Mouse (Mus musculus) intestine, embryonic 15.5 days (tissue): ENCODE data around the gene Psma7. TPM values are rescaled to one million over a fixed set of nuclear protein-coding genes. Genes with fewer than 3 reads are reported as not detected.

Experiments
- ATAC-seq: fragments of 200-750 bp; cut with Nextera tagmentation; 2 replicates; pipeline ENCODE4 v1.8.0; 2017; ENCODE audit warnings: moderate TSS enrichment, moderate library complexity
- H3K27ac ChIP-seq: fragments of 300-500 bp; sonication (generic); 2 replicates; pipeline ENCODE4 v1.5.1; 2015; ENCODE audit warnings: mild to moderate bottlenecking, inconsistent platforms
- H3K27me3 ChIP-seq: fragments of 300-500 bp; sonication (generic); replicated peaks from 2 replicates; pipeline ENCODE4 v1.6.1; 2015; ENCODE audit warnings: inconsistent platforms
- H3K36me3 ChIP-seq: fragments of 300-500 bp; sonication (generic); 2 replicates; pipeline ENCODE4 v1.6.1; 2015; ENCODE audit warnings: inconsistent platforms
- H3K4me1 ChIP-seq: fragments of 300-500 bp; sonication (generic); replicated peaks from 2 replicates; pipeline ENCODE4 v1.6.1; 2015; ENCODE audit warnings: inconsistent platforms
- H3K4me2 ChIP-seq: fragments of 300-500 bp; sonication (generic); replicated peaks from 2 replicates; pipeline ENCODE4 v1.6.1; 2015; ENCODE audit warnings: mild to moderate bottlenecking, inconsistent platforms
- H3K4me3 ChIP-seq: fragments of 300-500 bp; sonication (generic); replicated peaks from 2 replicates; pipeline ENCODE4 v1.5.1; 2015; ENCODE audit warnings: inconsistent platforms
- H3K9ac ChIP-seq: fragments of 300-500 bp; sonication (generic); 2 replicates; pipeline ENCODE4 v1.6.1; 2015; ENCODE audit warnings: inconsistent platforms
- H3K9me3 ChIP-seq: fragments of 300-500 bp; sonication (generic); 2 replicates; pipeline ENCODE4 v1.6.1; 2016; ENCODE audit warnings: inconsistent platforms
- WGBS: fragments of 180-500 bp; shearing (Covaris S2); methylation state at CpG from one replicate; pipeline ENCODE4 v1.1.7; 2015; 5-methylcytosine and 5-hydroxymethylcytosine counted together
- polyA plus RNA-seq: library from polyadenylated mRNA; unstranded; fragments of >200 nt; fragmentation: Nextera tagmentation; extraction: Ambion mirVana; gene quantifications from 2 replicates; pipeline ENCODE4 v1.2.1, GENCODE M21; 2015

Psma7 gene
- polyA plus RNA-seq, 1 experiment from 2014 or later, result 584 TPM

DNA sequence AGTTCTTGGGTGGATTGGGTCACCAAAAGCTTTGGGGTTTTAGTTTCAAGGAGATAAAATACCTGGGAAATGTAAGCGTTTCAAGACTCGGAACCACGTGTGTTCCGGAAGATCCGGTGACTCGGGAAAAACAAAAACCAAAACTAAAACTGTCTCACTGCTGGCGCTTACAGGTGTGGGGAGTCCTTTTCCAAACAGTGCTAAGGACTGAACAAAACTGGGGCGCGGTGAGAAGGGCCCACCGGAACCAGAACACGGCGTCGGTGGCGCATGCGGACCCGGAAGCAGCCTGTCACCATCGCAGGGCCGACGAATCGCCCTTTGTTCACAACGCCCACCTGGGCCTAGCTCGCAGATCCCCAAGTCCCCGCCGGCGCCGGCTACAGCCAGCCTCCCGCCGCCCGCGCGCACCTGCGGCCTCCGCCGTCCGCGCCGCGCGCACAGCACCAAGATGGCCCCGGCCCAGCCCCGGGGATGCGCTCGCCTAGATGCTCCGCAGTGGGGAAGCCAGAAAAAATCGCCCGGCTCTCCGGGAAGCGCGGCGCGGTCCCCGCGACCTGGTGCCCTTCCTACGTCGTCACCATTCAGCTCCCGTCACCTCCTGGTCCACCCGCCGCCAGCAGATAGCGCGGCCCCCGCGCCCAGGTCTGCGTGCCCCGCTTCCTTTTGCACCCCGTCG lies 517 bp downstream of the Psma7 start:
- Histone ChIP-seq H3K27me3 (no peaks in the 10 kb centered on the region), H3K27ac (peak overlapping the region; percentile 90), H3K4me2 (peak overlapping the region; percentile 94), H3K36me3 (peaks cover 22% of the 10 kb centered on the region), H3K9ac (peak overlapping the region; percentile 89), H3K4me1 (peaks cover 19% of the 10 kb centered on the region), H3K9me3 (no peaks in the 10 kb centered on the region), H3K4me3 (peak overlapping the region; percentile 99)
- peak; percentile 67 for ATAC-seq
- WGBS, result under 1% methylated on average over 66 of the region's 66 CpGs

- Histone ChIP-seq H3K27me3 (no peaks in the 10 kb centered on the region), H3K4me3 (peak overlapping the region; percentile 99), H3K36me3 (peaks cover 31% of the 10 kb centered on the region), H3K9ac (peak overlapping the region; percentile 1; the same call in 1 of the 2 replicates), H3K27ac (no peak overlapping the region), H3K9me3 (no peaks in the 10 kb centered on the region), H3K4me1 (peaks cover 19% of the 10 kb centered on the region), H3K4me2 (peak overlapping the region; percentile 94)
- WGBS, result 40% methylated on average over 6 of the region's 6 CpGs
- no peak for ATAC-seq
These were observed 1.8 kb downstream of the Psma7 start for GRCm38 (mm10) chr2:180040406-180040805.

DNA sequence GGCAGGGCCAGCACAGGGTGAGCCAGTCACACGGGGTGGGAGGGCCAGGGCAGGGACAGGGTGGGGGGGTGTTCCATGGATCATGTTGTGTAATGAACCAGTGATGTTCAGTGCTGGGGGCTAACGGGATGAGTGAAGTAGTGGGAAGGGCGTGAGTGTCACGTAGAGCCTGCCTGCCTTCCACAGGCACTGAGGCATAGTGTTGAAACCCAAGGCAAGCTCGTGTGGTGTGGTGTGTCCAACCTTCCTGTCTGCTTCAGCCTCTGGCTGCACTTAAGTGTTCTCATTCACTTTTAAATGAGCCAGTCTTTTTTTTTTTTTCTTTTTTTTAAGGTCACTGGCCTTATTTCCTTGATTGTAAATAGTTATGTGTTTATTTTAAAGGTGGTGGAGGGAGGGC lies 7.5 kb downstream of the Psma7 start:
- Histone ChIP-seq H3K36me3 (peaks cover 60% of the 10 kb centered on the region), H3K4me3 (no peak overlapping the region), H3K27me3 (no peaks in the 10 kb centered on the region), H3K4me2 (no peak overlapping the region), H3K9me3 (no peaks in the 10 kb centered on the region), H3K27ac (no peak overlapping the region), H3K9ac (no peak overlapping the region), H3K4me1 (no peaks in the 10 kb centered on the region)
- 60% methylated on average over 5 of the region's 5 CpGs for WGBS
- ATAC-seq, result no peak

- ATAC-seq, result 0 out of 2 replicates have a peak, but pooled peaks have one; percentile 16
- H3K27me3 ChIP-seq, result no peaks in the 10 kb centered on the region
- WGBS, result 65% methylated on average over 3 of the region's 3 CpGs
- peaks cover 66% of the 10 kb centered on the region for H3K36me3 ChIP-seq
- H3K9me3 ChIP-seq, result no peaks in the 10 kb centered on the region
- no peaks in the 10 kb centered on the region for H3K4me1 ChIP-seq
- H3K4me2 ChIP-seq, result no peak overlapping the region
- H3K9ac ChIP-seq, result no peak overlapping the region
- no peak overlapping the region for H3K27ac ChIP-seq
- no peak overlapping the region for H3K4me3 ChIP-seq
These were observed 8.3 kb downstream of the Psma7 start for GRCm38 (mm10) chr2:180033956-180034355.

- Histone ChIP-seq H3K9me3 (no peaks in the 10 kb centered on the region), H3K4me3 (no peak overlapping the region), H3K9ac (no peak overlapping the region), H3K36me3 (peaks cover 66% of the 10 kb centered on the region), H3K27me3 (no peaks in the 10 kb centered on the region), H3K27ac (no peak overlapping the region), H3K4me1 (peaks cover 2% of the 10 kb centered on the region; the same call in 1 of the 2 replicates), H3K4me2 (no peak overlapping the region)
- ATAC-seq, result no peak
- 67% methylated on average over 3 of the region's 3 CpGs for WGBS
These were observed 9.3 kb downstream of the Psma7 start for GRCm38 (mm10) chr2:180032925-180033324.

- Histone ChIP-seq H3K9ac (no peak overlapping the region), H3K27ac (no peak overlapping the region), H3K9me3 (no peaks in the 10 kb centered on the region), H3K36me3 (peaks cover 52% of the 10 kb centered on the region), H3K4me1 (peaks cover 18% of the 10 kb centered on the region), H3K27me3 (no peaks in the 10 kb centered on the region), H3K4me2 (no peak overlapping the region), H3K4me3 (no peak overlapping the region)
- ATAC-seq, result no peak
- WGBS, result 84% methylated on average over 6 of the region's 6 CpGs
These were observed 11.0 kb downstream of the Psma7 start for GRCm38 (mm10) chr2:180031270-180031669.

- Histone ChIP-seq H3K9me3 (no peaks in the 10 kb centered on the region), H3K4me1 (peaks cover 23% of the 10 kb centered on the region), H3K27me3 (peaks cover 8% of the 10 kb centered on the region; the same call in 1 of the 2 replicates), H3K4me3 (no peak overlapping the region), H3K4me2 (peak overlapping the region; percentile 95; the same call in 1 of the 2 replicates), H3K36me3 (peaks cover 31% of the 10 kb centered on the region), H3K27ac (no peak overlapping the region), H3K9ac (no peak overlapping the region)
- no peak for ATAC-seq
- WGBS, result 72% methylated on average over 9 of the region's 9 CpGs
These were observed 14.5 kb downstream of the Psma7 start for GRCm38 (mm10) chr2:180027768-180028167.

- H3K27me3 ChIP-seq, result peaks cover 15% of the 10 kb centered on the region
- peak overlapping the region; percentile 93; the same call in 1 of the 2 replicates for H3K27ac ChIP-seq
- peak overlapping the region; percentile 94 for H3K4me3 ChIP-seq
- no peak for ATAC-seq
- peaks cover 23% of the 10 kb centered on the region for H3K4me1 ChIP-seq
- WGBS, result 8% methylated on average over 6 of the region's 6 CpGs
- peak overlapping the region; percentile 80 for H3K9ac ChIP-seq
- H3K9me3 ChIP-seq, result no peaks in the 10 kb centered on the region
- H3K4me2 ChIP-seq, result peak overlapping the region; percentile 95
- H3K36me3 ChIP-seq, result peaks cover 22% of the 10 kb centered on the region; the same call in 1 of the 2 replicates
These were observed 16.4 kb downstream of the Psma7 start for GRCm38 (mm10) chr2:180025861-180026200.

GRCm38 (mm10) chr2:180025135-180025860 lies 16.9 kb downstream of the Psma7 start:
- Histone ChIP-seq H3K4me1 (peaks cover 25% of the 10 kb centered on the region), H3K4me3 (peak overlapping the region; percentile 94), H3K36me3 (peaks cover 19% of the 10 kb centered on the region; the same call in 1 of the 2 replicates), H3K4me2 (peak overlapping the region; percentile 95), H3K27ac (peak overlapping the region; percentile 93), H3K9ac (peak overlapping the region; percentile 80), H3K9me3 (no peaks in the 10 kb centered on the region), H3K27me3 (peaks cover 15% of the 10 kb centered on the region)
- under 1% methylated on average over 84 of the region's 84 CpGs for WGBS
- ATAC-seq, result peak; percentile 35

DNA sequence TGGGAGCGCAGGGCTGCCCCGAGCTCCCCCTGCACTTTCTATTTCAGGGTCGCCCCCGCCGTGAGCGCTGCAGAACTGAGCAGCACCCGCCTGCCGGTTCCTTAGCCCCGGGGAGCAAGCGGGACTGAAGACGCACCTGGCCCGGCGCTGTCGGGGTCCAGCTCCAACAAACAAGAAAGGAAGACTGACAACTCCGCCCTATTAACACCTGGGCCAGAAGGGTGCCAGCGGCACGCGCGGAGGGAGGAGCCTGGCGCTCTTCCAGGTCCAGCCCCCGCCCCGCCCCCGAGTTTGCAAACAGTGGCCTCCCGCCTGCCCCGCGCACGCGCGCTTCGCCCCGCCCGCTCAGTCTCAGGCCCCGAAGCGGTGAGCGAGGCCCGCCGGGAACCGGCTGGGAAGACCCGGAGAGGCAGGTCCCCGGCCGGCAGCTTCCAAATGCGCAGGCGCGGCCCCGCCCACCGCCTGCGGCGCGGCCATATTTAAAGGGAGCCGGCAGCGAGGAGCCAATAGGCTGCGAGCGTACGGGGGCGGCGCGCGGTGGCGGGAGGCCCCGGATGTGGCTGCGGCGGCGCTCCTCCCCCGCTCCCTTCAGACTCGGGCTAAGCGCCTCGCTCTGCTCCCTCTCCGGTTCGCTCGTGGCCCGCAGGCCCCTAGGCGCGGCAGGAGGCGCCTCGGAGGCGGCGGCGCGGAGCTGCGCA lies 17.7 kb downstream of the Psma7 start, which contains the start of gene Lsm14b:
Gene Lsm14b (plus strand): TSS at position 587 of the 698 bp plus-strand sequence.
- no peaks in the 10 kb centered on the region for H3K9me3 ChIP-seq
- H3K27me3 ChIP-seq, result peaks cover 15% of the 10 kb centered on the region
- WGBS, result 0% methylated on average over 72 of the region's 80 CpGs

GRCm38 (mm10) chr2:180022751-180023150 lies 19.5 kb downstream of the Psma7 start:
- no peak overlapping the region for H3K4me2 ChIP-seq
- no peak overlapping the region for H3K4me3 ChIP-seq
- H3K4me1 ChIP-seq, result peaks cover 31% of the 10 kb centered on the region
- H3K9me3 ChIP-seq, result no peaks in the 10 kb centered on the region
- H3K9ac ChIP-seq, result no peak overlapping the region
- no peaks in the 10 kb centered on the region for H3K36me3 ChIP-seq
- ATAC-seq, result no peak
- H3K27ac ChIP-seq, result no peak overlapping the region
- WGBS, result 64% methylated on average over 6 of the region's 6 CpGs
- peaks cover 15% of the 10 kb centered on the region for H3K27me3 ChIP-seq

More for the DNA sequence above, 17.7 kb downstream of the Psma7 start, which contains the start of gene Lsm14b:
- ATAC-seq, result peak; percentile 97
- H3K27ac ChIP-seq, result peak within 1 kb of the TSS; percentile 93
- H3K36me3 ChIP-seq, result peaks cover 16% of the 10 kb centered on the region; the same call in 1 of the 2 replicates
- H3K4me2 ChIP-seq, result peak within 1 kb of the TSS; percentile 95
- peaks cover 28% of the 10 kb centered on the region for H3K4me1 ChIP-seq
- peak within 1 kb of the TSS; percentile 94 for H3K4me3 ChIP-seq
- H3K9ac ChIP-seq, result peak within 1 kb of the TSS; percentile 80

- Histone ChIP-seq H3K9ac (no peak overlapping the region), H3K9me3 (no peaks in the 10 kb centered on the region), H3K4me2 (no peak overlapping the region), H3K4me3 (no peak overlapping the region), H3K4me1 (peaks cover 22% of the 10 kb centered on the region), H3K36me3 (no peaks in the 10 kb centered on the region), H3K27me3 (peaks cover 15% of the 10 kb centered on the region), H3K27ac (no peak overlapping the region)
- WGBS, result 82% methylated on average over 8 of the region's 8 CpGs
- no peak for ATAC-seq
These were observed 21.3 kb downstream of the Psma7 start for GRCm38 (mm10) chr2:180020919-180021318.
